Mouse (Mus musculus): ENCODE measurements around the gene Actl6a. TPM values are rescaled to one million over a fixed set of nuclear protein-coding genes. Genes with fewer than 3 reads are reported as not detected.
"Not testable (repeated sequence)": the region's sequence is repeated elsewhere in the genome, so short reads cannot be mapped to it uniquely, and the experiment has no call there.

The Actl6a gene
- total RNA-seq (2014; fragmentation: Nextera tagmentation) (63.0 and 87.2 TPM in 2 replicates), total RNA-seq (2017) (119 and 122 TPM in 2 replicates), polyA plus RNA-seq (2012) (10.4 and 17.5 TPM in 2 replicates)

DNA sequence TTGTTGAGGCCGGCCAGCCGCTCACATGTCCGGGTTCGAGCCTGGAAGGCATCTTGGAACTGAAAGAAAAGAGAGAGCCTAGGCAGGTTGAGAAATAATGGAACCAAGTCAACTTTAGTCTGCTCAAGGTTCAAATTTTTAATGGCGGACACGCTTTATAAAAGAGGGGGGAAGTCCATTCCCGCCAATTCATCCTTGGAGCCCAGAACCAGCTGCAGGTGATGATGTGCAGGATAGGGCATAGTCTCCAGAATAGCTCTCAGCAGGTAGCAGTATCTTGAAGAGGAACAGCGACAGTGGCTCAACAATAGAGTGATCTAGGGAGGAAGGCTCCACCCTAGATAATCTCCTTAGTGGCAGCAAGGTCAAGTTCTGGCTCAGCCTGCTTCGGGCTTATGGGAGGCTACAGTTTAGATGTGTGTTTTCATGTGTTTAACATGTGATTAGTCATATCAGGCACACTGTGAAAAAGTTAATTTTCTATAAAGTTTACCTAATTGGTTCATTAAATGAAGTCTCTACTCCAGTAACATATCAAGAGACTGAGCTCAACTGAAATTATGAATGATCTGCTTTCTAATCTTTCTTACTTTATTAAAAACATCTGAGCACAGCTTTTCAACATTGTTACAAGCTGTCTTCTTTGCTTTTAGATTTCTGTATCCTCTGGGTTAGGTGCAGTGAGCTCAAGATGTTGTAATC lies at the start of gene Actl6a:
TSS of gene Actl6a (plus strand) at position 652 of the 702 bp plus-strand sequence.
- ATAC-seq (ENCODE audit: extremely low read depth, insufficient number of reproducible peaks, low FRiP score, poor library complexity, severe bottlenecking); H3K36me3 ChIP-seq (replicated peaks); DNase-seq (ENCODE audit: low spot score); H3K4me3 ChIP-seq (ENCODE audit: low read depth, low read length); H3K9me3 ChIP-seq (replicated peaks); H3K27me3 ChIP-seq (ENCODE audit: insufficient read depth, low read length): not testable (repeated sequence)
- peaks cover 11% of the 10 kb centered on the region for H3K4me1 ChIP-seq (ENCODE audit: insufficient read depth, low read depth, low read length)

DNA sequence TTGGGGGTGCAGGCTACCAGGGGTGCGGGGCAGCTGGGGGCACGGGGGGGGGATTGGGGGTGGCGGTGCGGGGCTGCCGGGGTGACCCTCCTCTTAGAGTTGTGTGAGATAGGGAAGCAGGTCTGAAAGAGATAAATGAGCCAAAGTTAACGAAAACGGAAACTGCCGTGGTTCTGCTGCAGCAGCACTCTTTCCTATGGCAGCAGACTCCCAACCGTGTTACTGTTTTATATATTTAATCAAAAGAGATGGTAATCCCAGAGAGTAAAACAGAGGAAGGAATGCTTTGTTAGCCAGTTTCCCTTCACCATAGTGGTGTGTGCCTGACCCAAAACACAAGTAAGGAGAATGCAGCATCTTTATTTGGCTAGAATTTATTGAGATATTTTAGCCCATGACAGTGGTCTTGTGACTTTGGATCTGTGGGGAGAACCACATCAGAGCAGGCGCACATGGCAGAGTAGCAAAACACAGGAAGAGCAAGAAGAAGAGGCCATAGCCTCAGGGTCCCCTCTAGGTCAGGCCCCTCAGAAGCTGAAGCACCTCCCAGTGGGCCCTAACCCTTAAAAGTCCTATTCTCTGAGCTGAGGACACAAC lies 49.6 kb upstream of the Actl6a start:
- DNase-seq (ENCODE audit: low spot score) (no peak), ATAC-seq (ENCODE audit: extremely low read depth, insufficient number of reproducible peaks, low FRiP score, poor library complexity, severe bottlenecking) (no peak)
- TF ChIP-seq POLR2AphosphoS5 (IDR thresholded peaks at IDR 0.05; ENCODE audit: insufficient replicate concordance, low read depth, low read length) (no peak), GATA2 (IDR thresholded peaks at IDR 0.05; ENCODE audit: borderline replicate concordance, low read depth, low read length) (no peak), GATA1 (IDR thresholded peaks at IDR 0.05; ENCODE audit: borderline replicate concordance, low read length) (no peak), CTCF (IDR thresholded peaks at IDR 0.05; ENCODE audit: low read depth, low read length) (no peak)

DNA sequence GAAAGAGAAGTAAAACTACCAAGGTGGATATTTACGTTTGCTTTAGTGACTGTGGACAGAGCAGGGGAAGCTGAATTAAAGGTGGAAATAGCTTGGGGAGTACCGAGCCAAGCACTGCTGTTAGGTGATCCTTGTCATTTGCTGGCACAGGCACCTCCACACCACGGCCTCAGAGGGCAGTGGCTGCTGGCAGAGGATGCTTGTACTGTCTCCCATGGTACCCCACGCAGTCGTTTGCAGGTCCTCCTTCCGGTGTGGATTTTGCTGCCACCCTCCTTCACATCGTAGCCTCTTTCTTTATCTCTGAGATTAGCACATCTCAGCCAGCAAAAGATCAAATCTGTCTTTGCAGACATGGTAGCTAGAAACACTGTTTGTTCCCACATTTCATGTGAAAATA lies 47.7 kb upstream of the Actl6a start:
- no peak for DNase-seq (ENCODE audit: low spot score)
- TF ChIP-seq TAL1 (conservative IDR thresholded peaks at IDR 0.05; ENCODE audit: low read depth, low read length) (no peak), GATA1 (IDR thresholded peaks at IDR 0.05; ENCODE audit: borderline replicate concordance, low read length) (no peak), CTCF (IDR thresholded peaks at IDR 0.05; ENCODE audit: low read depth, low read length) (no peak), GATA2 (IDR thresholded peaks at IDR 0.05; ENCODE audit: borderline replicate concordance, low read depth, low read length) (no peak), POLR2AphosphoS5 (IDR thresholded peaks at IDR 0.05; ENCODE audit: insufficient replicate concordance, low read depth, low read length) (no peak)
- peaks cover 16% of the 10 kb centered on the region for H3K4me1 ChIP-seq (ENCODE audit: insufficient read depth, low read depth, low read length)
- no peaks in the 10 kb centered on the region for H3K9me3 ChIP-seq (replicated peaks)
- H3K27me3 ChIP-seq (ENCODE audit: insufficient read depth, low read length): peaks cover 5% of the 10 kb centered on the region; the same call in 1 of the 2 replicates
- no peaks in the 10 kb centered on the region for H3K36me3 ChIP-seq (replicated peaks)
- no peak overlapping the region for H3K4me3 ChIP-seq (ENCODE audit: low read depth, low read length)
- ATAC-seq (ENCODE audit: extremely low read depth, insufficient number of reproducible peaks, low FRiP score, poor library complexity, severe bottlenecking): no peak

More for the DNA sequence above, 49.6 kb upstream of the Actl6a start:
- Histone ChIP-seq H3K4me3 (ENCODE audit: low read depth, low read length) (no peak overlapping the region), H3K9me3 (replicated peaks) (no peaks in the 10 kb centered on the region), H3K27me3 (ENCODE audit: insufficient read depth, low read length) (peaks cover 3% of the 10 kb centered on the region; the same call in 1 of the 2 replicates), H3K4me1 (ENCODE audit: insufficient read depth, low read depth, low read length) (peaks cover 16% of the 10 kb centered on the region), H3K36me3 (replicated peaks) (no peaks in the 10 kb centered on the region)

DNA sequence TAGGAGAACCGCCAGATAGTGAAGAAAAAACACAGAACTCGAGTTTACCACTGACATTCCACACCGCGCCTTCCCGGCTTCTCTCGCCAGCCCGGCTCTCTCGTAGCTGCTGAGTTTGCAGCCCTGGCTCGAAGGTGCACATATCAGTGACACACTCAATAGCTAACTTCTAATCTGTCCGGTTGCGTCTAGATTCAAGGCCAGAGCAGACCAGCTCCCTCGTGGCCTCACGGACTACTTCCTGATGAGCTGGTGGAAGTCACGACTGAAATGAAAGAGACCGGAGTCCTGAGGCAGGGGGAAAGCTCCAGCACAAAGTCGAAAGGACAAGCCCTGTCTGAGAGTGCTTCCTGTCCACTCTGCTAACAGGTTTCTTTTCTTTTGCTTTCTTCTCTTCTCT lies 47.3 kb upstream of the Actl6a start:
- Histone ChIP-seq H3K27me3 (ENCODE audit: insufficient read depth, low read length) (peaks cover 5% of the 10 kb centered on the region; the same call in 1 of the 2 replicates), H3K4me3 (ENCODE audit: low read depth, low read length) (no peak overlapping the region), H3K9me3 (replicated peaks) (no peaks in the 10 kb centered on the region), H3K36me3 (replicated peaks) (no peaks in the 10 kb centered on the region), H3K4me1 (ENCODE audit: insufficient read depth, low read depth, low read length) (peaks cover 16% of the 10 kb centered on the region)
- TF ChIP-seq POLR2AphosphoS5 (IDR thresholded peaks at IDR 0.05; ENCODE audit: insufficient replicate concordance, low read depth, low read length) (no peak), GATA2 (IDR thresholded peaks at IDR 0.05; ENCODE audit: borderline replicate concordance, low read depth, low read length) (no peak), CTCF (IDR thresholded peaks at IDR 0.05; ENCODE audit: low read depth, low read length) (no peak), TAL1 (conservative IDR thresholded peaks at IDR 0.05; ENCODE audit: low read depth, low read length) (no peak), GATA1 (IDR thresholded peaks at IDR 0.05; ENCODE audit: borderline replicate concordance, low read length) (no peak)
- DNase-seq (ENCODE audit: low spot score): no peak
- ATAC-seq (ENCODE audit: extremely low read depth, insufficient number of reproducible peaks, low FRiP score, poor library complexity, severe bottlenecking): no peak

DNA sequence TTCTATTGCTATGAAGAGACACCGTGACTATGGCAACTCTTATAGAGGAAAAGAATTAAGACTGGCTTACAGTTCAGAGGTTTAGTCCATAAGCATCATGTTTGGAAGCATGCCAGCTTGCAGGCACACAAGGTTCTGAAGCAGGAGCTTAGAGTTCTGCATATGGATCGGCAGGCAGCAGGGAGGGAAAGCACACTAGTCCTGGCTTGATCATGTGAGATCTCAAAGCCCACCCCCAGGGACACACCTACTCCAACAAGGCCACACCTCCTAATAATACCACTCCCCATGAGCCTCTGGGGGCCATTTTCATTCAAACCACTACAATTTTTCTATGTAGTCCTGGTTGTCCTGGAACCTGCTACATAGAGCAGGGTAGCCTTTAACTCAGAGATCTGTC lies 46.6 kb upstream of the Actl6a start:
- DNase-seq (ENCODE audit: low spot score) (no peak), ATAC-seq (ENCODE audit: extremely low read depth, insufficient number of reproducible peaks, low FRiP score, poor library complexity, severe bottlenecking) (no peak)
- Histone ChIP-seq H3K9me3 (replicated peaks) (no peaks in the 10 kb centered on the region), H3K27me3 (ENCODE audit: insufficient read depth, low read length) (peaks cover 5% of the 10 kb centered on the region; the same call in 1 of the 2 replicates), H3K36me3 (replicated peaks) (no peaks in the 10 kb centered on the region), H3K4me3 (ENCODE audit: low read depth, low read length) (no peak overlapping the region), H3K4me1 (ENCODE audit: insufficient read depth, low read depth, low read length) (peaks cover 16% of the 10 kb centered on the region)
- TF ChIP-seq POLR2AphosphoS5 (IDR thresholded peaks at IDR 0.05; ENCODE audit: insufficient replicate concordance, low read depth, low read length) (no peak), TAL1 (conservative IDR thresholded peaks at IDR 0.05; ENCODE audit: low read depth, low read length) (no peak), GATA2 (IDR thresholded peaks at IDR 0.05; ENCODE audit: borderline replicate concordance, low read depth, low read length) (no peak), GATA1 (IDR thresholded peaks at IDR 0.05; ENCODE audit: borderline replicate concordance, low read length) (no peak), CTCF (IDR thresholded peaks at IDR 0.05; ENCODE audit: low read depth, low read length) (no peak)

DNA sequence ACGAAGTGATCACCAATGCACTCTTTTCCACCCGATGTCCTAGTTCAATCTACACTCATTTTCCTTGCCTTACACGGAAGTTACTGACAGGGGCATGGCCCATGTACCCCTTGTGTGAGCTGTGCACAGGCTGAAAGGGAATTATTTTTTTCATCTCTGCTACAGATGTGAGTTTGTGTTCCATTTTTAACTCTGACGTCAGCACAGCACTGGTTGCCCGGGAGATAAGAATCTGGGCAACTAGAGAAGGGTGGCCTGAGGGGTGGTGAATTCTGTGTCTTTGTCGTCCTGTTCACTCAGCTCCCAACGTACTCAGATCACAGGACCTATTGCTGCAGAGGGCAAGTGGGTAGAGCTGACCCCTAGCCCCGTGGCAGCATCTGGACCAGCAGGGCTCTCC lies 45.8 kb upstream of the Actl6a start:
- H3K4me1 ChIP-seq (ENCODE audit: insufficient read depth, low read depth, low read length): peaks cover 16% of the 10 kb centered on the region
- ATAC-seq (ENCODE audit: extremely low read depth, insufficient number of reproducible peaks, low FRiP score, poor library complexity, severe bottlenecking) (no peak), DNase-seq (ENCODE audit: low spot score) (no peak)
- H3K27me3 ChIP-seq (ENCODE audit: insufficient read depth, low read length): peaks cover 5% of the 10 kb centered on the region; the same call in 1 of the 2 replicates
- TF ChIP-seq POLR2AphosphoS5 (IDR thresholded peaks at IDR 0.05; ENCODE audit: insufficient replicate concordance, low read depth, low read length) (no peak), CTCF (IDR thresholded peaks at IDR 0.05; ENCODE audit: low read depth, low read length) (no peak), GATA1 (IDR thresholded peaks at IDR 0.05; ENCODE audit: borderline replicate concordance, low read length) (no peak), GATA2 (IDR thresholded peaks at IDR 0.05; ENCODE audit: borderline replicate concordance, low read depth, low read length) (no peak), TAL1 (conservative IDR thresholded peaks at IDR 0.05; ENCODE audit: low read depth, low read length) (no peak)
- no peak overlapping the region for H3K4me3 ChIP-seq (ENCODE audit: low read depth, low read length)
- H3K9me3 ChIP-seq (replicated peaks): no peaks in the 10 kb centered on the region
- no peaks in the 10 kb centered on the region for H3K36me3 ChIP-seq (replicated peaks)
